Mouse (Mus musculus) central nervous system, embryonic 14 days (tissue): ENCODE data around the gene Mrps6. TPM values are rescaled to one million over a fixed set of nuclear protein-coding genes. Genes with fewer than 3 reads are reported as not detected.

Experiments used
- polyA plus RNA-seq: library from polyadenylated mRNA; depleted of rRNA; stranded (reverse); fragments of >200 nt; gene quantifications from 2 replicates; pipeline ENCODE4 v1.2.3, GENCODE M21; 2012; rRNA removed

The Mrps6 gene
- polyA plus RNA-seq: 76.0 and 85.3 TPM in 2 replicates

DNA sequence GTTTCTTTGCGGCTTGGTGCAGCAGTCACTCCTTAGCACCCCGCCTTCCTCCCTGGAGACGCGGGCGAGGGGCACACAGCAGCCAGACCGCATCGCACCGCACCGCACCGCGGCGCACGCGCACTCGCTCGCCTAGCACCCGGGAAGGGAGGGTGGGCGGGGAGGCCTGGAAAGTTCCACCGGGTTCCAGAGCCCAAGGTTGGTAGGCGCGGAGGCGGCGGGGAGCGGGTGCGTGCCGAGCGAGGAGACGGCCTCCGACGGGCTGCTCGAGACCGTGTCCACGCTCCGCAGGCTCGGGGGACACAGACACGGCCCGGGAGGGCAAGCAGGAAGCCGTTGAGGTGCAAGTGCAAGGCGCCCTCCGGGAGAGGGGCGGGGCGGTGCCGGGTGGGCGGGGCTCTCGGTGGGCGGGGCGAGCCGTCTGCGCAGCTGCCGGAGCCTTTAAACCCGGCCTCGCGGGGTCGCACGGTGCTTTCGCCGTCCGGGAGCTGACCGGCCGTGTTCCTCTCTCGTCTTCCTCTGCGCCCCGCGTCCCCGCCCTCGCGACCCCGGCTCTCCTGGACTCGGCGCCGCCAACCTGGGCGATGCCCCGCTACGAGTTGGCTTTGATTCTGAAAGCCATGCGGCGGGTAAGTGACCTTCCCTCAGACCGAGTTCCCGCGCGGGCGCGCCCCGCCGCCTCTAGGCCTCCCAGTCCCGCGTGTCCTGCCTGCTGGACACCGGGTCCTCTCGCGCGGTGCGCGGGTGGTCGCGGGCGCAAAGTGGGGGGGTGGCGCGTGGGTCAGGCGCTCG lies at the start of gene Mrps6, which contains the start of the genes Gm49711 and Slc5a3:
Gene Mrps6, plus strand, starts transcription at position 419 of the 792 bp plus-strand sequence.
Gene Gm49711, plus strand, starts transcription at position 465 of the 792 bp plus-strand sequence.
Gene Slc5a3, plus strand, starts transcription at position 471 of the 792 bp plus-strand sequence.

Other genes with a start within 250 kb of the Mrps6 start
- 0.36 and 0.45 TPM in 2 replicates for gene Gm49711, start within 50 bp of the Mrps6 start, polyA plus RNA-seq
- gene Slc5a3, start 52 bp downstream of the Mrps6 start, polyA plus RNA-seq: 5.6 and 5.8 TPM in 2 replicates
- 12.9 and 18.1 TPM in 2 replicates for gene Kcne2, start 234.1 kb downstream of the Mrps6 start, polyA plus RNA-seq
- 39.7 and 41.3 TPM in 2 replicates for gene Smim11, start 243.0 kb downstream of the Mrps6 start, polyA plus RNA-seq